Mouse (Mus musculus): ENCODE measurements around the gene Fopnl.
A peak's percentile ranks its signal among the peaks of the same experiment; 100 is the strongest.

Fopnl gene

DNA sequence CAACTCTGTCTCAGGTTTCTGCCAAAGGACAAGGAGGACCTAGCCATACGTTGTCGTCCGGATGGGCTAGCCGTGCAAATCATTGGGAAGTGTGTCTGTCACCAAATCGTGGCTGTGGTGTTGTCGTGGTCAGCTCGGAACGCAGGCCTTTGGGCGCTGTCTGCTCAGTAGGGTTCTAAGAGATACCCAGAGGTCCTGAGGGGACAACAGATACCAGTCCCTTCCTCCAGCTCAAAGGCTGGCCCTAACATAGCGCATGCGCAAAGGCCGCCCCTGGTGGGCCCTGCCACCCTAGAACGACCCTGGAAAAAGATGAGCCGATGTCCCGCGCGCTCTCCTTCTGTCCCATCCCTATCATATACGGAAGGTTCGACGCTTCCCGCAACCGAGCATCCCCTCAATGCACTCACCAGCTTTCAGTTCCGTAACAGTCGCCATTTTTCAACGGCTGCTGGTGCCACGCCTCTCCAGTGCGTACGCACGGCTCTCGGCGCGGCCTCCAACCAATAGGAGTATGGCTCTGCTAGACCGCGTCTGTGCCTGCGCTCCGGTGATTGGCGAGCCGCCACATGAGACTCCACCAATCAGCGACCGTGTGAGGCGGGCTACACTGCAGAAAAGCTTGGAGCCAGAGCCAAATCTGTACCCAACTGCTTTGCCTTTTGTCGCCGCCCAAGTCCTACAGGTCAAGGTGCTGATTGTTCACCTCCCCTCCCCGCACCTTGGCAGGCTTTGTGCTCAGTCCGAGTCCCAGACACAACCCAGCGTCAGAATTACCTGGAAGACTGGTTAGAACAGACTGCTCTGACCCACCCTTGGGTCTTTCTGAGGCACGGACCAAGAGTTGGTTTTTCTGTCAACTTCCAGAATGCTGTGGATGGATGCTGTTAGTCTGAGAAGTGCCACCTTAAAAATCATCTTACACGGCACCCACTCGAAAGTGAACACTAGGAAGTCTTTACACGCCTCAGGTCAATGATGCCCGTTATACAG, at the start of gene Fopnl:
Fopnl (minus strand) TSS at position 522 of the 993 bp plus-strand sequence.
- DNase-seq (ENCODE audit: low spot score), result peak; percentile 95

DNA sequence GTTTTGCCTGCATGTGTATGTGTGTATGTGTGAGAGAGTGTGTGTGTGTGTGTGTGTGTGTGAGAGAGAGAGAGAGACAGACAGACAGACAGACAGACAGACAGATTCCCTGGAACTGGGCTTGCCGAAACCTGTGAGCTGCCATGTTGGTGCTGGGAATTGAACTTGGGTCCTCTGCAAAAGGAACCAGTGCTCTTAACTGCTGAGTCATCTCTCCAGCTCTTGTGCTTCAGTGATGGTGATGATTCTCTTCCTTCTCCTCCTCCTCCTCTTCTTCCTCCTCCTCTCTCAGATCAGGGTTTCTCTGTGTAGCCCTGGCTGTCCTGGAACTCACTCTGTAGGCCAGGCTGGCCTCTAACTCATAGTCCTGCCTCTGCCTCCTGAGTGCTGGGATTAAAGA, 48.8 kb upstream of the Fopnl start:
- DNase-seq (ENCODE audit: low spot score), result no peak

DNA sequence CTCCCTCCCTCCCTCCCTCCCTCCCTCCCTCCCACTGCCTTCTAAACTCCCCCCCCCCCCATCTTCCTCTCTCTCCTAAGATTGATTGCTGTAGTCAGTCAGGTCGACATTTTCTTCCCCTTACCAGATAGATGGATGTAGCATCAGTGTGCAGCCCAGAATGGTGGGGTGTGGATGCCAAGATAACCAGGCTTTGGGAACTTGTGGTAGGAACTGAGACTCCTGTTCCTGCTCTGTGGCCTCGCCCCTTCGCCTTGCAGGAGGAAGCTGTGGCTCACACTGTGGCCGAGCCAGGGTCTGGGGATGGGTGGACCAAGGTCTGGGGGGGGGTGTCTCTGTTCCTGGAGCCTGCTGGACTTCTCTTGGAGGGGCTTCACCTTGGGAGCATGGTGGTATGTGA, 48.3 kb upstream of the Fopnl start:
- DNase-seq (ENCODE audit: low spot score), result no peak

DNA sequence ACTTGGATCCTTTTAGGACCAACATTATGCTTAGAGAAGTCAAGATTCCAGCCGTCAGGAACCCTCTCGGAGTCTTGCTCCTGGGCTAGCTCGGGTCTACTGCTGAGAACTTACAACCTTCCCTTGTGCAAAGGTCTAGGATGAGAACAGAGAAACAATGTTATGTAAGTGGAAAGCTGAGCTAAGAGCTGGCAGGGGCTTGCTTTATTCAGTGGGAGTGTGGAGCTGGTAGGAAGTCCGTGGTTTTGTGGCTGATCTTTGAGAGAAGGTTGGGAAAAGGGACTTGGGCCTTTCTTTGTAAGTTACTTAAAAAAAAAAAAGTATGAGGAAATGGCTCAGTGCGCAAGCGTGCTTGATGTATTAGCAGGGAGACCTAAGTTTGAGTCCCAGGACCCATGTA, 46.9 kb upstream of the Fopnl start:
- no peak for DNase-seq (ENCODE audit: low spot score)

DNA sequence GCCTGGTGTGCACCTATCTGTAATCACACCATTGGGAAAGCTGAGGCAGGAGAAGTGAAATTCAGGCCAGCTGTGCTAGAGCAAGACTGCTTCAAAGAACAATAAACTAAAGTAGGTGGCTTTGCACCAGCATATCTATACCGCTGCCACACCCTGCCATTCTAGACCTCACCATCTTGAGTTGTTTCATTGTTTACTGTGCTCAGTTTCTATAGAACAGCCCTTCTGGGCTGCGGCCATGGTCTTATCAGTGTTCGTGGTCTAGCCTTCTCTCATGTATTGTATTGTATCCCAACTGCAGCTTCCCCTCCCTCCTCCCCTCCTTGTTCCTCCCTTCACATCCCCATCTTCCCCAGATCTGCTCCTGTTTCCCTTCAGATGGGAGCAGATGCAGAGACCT, 46.3 kb upstream of the Fopnl start:
- DNase-seq (ENCODE audit: low spot score), result no peak

DNA sequence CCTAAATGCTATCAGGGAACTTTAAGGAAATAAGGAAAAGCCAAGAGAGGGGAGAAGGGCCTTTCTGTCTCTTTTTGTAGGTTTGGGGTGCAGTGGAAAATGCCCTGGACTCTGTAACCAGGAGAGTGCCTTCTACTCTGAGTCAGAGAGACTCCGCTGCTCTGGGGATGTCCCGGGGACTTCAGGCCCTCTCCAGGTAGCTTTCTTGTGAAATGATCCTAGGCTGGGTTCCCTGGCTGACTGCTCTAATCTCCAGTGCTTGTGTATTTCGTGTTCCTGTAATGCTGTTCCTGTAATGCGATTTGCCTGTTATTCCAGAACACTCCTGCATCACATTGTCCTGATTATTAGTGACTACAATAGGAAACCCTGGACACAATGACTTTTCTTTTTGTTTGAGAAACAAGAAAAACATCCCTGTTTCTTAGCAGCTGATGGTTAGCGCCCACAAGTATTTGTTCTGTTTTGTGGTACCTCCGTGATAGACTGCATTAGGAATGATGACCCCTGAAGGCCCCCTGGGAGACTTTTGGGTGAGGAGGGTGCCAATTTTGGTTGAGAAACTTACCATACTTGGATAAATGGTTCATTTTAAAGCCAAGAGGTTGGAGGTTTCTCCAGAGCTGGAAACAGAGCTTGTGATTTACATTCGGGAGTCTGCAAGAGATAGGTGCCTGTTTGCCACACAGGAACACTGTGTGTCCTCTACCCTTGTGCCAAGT, 45.1 kb upstream of the Fopnl start:
- no peak for DNase-seq (ENCODE audit: low spot score)

DNA sequence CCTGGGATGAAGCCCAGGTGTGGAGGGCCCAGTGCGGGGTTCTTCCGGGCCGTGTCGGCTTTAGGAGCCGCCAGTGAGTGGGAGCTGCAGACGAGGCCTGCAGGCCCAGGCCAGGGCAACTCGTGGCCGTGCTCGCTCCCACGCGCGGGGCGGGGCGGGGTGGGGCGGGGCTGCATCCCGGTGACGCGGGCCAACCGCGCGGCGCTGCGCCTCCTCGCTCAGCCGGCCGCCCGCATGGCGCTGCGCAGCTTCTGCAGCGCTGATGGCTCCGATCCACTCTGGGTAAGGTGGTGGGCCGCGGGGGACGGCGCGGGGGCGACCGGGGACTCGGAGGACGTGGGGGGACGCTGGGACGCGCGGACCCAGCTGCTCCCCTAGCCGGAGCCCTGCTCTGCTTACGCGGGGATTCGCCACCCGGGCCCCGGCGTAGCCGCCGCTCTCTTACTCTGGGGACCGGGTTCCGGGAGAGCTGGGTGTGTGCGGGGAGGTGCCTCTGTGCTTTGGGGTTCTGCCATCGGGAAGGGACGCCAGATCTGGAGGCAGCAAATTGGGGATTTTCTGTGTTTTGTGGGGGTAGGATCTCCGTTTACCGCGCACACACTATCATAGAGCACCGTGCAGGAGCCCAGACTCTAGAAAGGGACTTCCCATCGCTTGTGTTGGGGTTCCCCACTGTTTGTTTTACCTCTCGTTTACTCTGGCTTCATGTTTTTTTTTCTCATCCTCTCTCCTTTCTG, 44.3 kb upstream of the Fopnl start, which contains the start of gene Abcc1:
Abcc1 (plus strand) TSS at position 197 of the 737 bp plus-strand sequence.
- DNase-seq (ENCODE audit: low spot score), result peak; percentile 50

DNA sequence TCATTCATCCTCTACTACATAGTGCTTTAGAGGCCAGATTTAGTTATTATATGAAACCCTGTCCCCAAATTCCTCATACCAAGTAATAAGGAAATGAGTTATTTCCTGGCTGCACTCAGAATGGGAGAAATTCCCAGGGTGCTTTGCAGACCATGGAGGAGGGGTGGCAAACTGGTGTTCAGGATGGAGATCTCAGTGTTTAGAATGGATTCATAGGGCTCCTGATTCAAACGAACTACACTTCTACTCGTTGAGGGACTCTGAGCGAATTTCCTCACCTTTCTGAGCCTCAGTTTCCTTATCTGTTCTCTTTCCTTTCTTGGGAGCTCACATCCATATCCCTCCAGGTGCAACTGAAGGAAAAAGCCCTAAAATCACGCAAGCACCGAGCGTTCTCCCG, 43.7 kb upstream of the Fopnl start:
- no peak for DNase-seq (ENCODE audit: low spot score)

DNA sequence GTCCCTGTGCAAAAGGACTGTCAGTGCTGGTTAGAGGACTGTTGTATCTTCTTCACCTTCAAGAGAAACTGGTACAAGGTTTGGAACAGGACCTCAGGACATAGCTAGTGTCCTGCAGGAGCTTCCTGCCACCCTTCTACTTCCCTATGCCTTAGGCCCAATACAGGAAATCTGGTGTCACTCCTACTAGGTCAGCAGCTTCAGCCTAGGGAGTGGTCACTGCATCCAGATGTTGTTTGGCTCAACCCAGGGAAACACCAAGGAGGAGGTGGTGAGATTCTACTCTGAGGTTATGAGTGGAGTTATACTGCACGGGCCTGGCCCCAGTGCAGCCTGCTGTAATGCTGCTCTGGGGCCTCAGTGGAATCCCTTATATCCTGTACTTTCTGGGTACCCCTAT, 41.3 kb upstream of the Fopnl start:
- no peak for DNase-seq (ENCODE audit: low spot score)

DNA sequence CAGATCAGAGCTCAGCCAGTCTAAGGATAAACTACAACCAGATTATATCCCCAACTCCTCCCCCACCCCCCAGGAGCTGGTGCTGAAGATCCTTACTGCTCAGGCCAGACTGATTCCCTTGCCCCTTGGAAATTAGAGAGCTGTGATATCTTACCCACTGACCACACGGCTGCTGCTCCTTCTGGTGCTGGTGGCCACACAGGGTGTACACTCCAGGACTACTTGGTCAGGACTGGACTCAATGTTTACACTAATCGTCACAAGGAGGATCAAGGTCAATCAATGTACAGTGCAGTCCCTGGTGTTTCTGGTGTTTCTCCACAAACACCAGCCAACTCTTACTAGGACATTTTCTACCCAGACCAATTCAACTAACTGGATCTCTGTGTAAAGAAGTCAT, 40.7 kb upstream of the Fopnl start:
- DNase-seq (ENCODE audit: low spot score), result no peak

DNA sequence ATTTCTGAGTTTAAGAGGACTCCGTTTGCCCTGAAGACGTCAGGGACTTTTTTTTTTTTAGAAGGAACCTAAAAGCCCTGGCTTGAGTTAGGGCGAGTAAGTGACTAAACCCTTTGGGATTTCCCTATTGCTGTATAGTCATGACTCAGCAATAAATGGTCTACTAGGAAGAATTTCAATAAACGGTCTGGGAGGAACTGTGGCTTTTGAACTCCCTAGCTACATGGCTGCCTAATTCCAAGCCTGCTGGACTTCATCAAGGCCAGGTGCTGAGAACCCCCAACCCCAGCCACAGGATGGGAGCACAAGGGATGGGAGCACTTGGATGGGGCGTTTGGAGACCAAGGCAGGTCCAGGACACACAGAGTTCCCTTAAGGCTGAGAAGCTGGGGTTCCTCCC, 35.5 kb upstream of the Fopnl start:
- DNase-seq (ENCODE audit: low spot score), result no peak

DNA sequence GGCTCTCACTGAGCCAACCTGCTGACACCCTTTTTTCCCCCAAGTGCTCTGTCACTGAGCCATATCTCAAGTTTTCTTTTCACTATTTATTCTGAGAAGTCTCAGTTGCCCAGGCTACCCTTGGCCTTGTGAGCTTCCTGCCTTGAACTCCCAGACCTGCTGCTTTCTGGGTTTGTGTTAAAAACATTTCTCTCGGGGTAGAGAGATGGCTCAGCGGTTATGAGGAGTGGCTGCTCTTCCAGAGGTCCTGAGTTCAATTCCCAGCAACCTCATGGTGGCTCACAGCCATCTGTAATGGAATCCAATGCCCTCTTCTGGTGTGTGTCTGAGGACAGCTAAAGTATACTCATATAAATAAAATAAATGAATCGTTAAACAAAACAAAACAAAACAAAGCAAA, 35.0 kb upstream of the Fopnl start:
- DNase-seq (ENCODE audit: low spot score), result no peak

DNA sequence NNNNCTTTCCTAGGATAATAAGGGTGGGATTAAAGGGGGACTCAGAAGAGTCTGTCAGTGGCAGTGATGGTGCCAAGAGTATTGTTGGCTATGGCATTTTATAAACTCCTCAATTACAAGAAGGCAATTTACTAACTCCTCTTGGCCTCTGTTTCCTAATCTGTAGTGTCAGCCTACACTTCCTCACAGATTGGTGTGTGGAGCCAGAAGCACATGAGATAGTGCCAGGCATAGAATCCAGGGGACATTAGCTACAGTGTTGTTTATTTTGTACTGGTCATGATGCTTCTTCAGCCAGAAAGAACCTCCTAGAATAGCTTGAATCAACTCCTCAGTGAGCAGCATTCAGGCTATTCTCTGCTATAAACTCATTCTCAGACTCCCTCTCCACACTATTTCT, 34.4 kb upstream of the Fopnl start:
- no peak for DNase-seq (ENCODE audit: low spot score)

DNA sequence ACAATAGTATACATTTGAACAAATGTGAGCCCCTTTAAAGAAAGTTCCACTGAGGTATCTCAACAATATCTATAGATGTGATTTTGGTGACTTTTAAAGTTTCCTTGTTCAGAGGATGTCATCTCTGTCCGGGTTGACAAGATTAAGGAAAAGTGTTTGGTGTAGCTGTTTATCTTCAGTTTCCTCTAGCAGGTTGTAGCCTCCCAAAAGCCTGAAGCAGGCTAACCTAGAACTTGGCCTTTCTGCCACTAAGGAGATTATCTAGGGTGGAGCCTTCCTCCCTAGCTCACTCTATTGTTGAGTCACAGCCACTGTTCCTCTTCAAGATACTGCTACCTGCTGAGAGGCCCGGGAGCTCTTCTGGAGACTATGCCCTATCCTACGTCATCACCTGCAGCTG, 27.8 kb upstream of the Fopnl start:
- no peak for DNase-seq (ENCODE audit: low spot score)

DNA sequence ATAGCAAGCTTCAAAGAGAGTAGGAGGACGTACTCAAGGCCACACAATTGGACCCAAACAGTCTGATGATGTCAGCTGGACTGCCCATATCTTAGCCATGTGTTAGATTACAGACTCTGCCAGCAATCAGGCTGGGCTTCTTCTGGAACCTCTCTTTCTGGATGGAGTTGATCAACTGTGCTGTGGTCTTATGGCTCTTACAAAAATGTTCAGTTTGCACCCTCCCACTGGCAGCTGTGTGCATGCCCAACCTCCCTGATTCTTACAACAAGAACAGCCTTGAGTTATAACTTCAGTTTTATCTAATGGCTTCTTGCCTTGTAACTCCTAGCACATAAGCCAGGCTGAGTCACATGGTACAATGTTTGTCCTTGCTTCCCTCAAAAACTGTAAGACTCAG, 11.0 kb upstream of the Fopnl start:
- no peak for DNase-seq (ENCODE audit: low spot score)

DNA sequence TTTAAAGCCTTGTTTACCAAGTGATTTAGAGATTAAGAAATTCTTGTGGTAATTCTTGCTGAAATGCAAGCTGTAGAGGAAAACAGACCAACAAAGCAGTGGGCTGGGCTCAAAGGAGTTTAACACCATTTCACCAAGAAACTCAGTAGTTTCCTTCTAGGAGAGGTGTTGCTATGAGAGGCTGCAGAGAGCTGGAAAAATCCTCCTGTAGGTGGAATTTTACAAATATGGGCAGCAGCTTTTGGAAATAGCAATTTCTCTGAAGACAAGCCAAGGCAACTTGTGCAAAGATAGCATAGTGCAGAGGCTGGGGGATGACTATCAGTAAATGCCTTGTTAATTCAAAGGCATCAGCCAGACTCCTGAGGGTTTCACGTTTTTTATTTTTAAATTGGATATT, 3.3 kb upstream of the Fopnl start:
- DNase-seq (ENCODE audit: low spot score), result no peak

DNA sequence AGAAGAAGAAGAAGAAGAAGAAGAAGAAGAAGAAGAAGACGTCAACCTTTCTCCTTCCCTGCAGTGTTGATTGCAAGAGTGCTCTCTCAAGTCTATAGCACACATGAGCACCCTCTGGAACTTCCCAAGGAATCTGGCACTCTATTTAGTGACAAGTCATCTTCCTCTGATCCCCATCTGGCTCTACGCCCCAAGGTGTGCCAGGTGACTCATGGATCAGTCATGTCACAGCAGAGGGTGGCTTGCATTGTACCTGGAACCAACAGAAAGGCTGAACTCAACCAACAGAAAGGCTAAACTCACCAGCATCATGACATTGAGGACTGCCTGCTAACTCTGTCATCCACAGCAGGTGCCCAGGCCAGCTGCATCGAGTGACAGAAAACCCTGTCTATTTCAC, 2.5 kb upstream of the Fopnl start:
- DNase-seq (ENCODE audit: low spot score), result no peak

DNA sequence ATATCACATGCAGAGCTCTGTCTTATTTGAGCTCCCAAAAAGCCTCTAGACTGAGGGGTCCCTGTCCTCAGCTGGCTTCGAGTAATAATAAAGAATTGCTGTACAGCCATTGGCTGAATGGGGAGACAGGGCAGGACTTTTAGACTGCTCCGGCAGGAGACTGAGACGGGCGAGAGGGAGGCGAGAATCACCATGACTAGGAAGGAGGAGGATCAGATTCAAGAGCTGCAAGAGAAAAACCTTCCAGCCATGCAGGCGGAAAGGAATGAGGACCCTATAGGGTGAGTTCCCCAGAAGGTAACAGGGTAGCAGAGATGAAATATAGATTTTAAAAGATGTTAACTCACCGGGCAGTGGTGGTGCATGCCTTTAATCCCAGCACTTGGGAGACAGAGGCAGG, 4.3 kb downstream of the Fopnl start:
- DNase-seq (ENCODE audit: low spot score), result no peak

DNA sequence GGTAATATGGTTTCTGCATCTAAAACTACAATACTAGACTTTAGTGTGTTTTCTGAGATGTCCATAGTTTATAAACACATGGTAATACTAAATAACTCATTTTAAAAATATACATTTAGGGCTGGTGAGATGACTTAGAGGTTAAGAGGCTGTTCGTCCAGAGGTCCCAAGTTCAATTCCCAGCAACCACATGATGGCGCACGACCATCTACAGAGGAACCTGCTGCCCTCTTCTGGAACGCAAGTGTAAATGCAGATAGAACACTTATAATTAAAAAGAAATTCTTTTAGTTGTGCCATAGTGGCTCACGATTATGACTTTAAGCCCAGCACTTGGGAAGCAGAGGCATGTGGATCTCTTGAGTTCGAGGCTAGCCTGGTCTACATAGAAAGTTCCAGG, 5.8 kb downstream of the Fopnl start:
- no peak for DNase-seq (ENCODE audit: low spot score)

DNA sequence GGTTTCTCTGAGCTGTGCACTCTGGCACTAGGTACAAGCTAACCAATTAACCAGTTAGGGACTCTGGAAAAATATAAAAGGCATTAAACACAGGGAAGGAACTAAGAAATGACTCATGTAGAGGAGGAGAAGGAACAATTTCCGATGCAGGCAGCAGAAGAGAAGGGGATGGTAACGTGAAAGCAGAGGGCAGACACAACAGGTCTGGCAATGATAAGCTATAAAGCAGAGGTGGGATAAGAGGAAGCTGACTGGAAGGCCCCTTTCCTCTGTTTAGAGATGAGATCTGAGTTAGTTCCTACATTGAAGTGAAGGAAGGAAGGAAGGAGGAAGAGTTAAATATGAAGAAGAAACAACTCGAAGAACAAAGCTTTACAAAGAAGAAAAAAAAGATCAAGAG, 7.4 kb downstream of the Fopnl start:
- no peak for DNase-seq (ENCODE audit: low spot score)

DNA sequence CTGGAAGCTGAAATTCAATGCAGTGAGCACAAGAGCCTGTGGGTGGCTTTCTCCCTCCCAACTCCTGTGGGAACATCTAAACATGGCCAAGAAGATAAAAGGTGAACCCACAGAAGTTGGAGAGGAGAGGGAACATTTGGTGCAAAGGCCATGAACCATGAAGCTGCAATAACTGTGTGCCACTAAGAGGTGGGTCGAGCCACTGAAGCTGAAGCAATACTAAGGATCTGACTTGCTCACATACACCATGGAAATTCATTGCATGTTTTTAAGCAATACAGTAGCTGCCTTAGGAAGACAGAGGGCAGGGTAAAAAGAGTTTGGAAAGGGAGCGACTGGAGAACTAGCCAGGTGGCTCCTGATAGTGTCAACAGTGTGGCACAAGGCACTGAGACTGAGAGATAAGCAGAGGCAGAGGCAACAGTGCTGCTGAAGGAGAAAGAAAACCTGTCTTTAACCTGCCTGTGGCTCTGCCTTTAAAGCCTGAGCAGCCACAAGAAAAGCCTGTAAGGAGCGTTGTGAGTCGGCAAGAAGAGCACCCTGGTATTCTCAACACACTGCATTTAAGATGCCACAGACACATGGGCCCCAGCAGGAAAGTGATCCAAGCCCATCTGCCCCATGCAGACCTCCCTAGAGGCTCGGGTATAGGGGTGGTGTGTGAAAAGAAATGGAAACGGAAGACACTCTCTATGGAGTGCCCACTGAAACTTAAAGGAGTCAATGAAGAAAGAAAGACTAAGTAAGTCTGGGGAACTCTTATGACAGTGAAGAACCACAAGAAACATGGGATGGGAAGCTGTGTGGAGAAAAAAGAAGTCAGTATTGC, 8.7 kb downstream of the Fopnl start:
- DNase-seq (ENCODE audit: low spot score), result no peak

DNA sequence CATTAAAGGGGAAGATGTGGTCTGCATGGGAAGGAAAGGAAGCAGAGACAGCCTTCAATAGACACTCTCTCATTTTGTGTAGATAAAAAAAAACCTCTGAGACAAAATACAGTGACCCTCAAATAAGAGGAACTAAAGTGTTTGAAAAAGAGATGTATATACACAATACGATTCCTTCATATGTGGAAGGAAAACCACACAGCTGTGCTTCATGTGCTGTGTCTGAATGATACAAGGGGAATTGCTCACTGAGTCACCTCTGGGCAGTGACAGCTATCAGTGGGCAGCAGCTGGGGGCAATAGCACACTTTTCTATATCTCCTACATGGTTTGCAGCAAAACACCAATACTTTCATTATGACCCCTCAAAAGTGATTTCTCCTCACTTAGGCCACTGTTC, 9.8 kb downstream of the Fopnl start:
- no peak for DNase-seq (ENCODE audit: low spot score)

All from left cerebral cortex, adult 11 months (tissue).